Mouse (Mus musculus) ovary, postnatal 14 days (tissue): ENCODE measurements around the gene Ppp1r35.
A peak's percentile ranks its signal among the peaks of the same experiment; 100 is the strongest.

Experiments
- DNase-seq: peaks from one replicate; pipeline ENCODE4 v3.0.0; 2022; ENCODE audit warnings: low spot score

The Ppp1r35 gene

GRCm38 (mm10) chr5:137782776-137783522 lies 4.3 kb downstream of the Ppp1r35 start:
- DNase-seq, result no peak

GRCm38 (mm10) chr5:137783901-137784540 lies 5.4 kb downstream of the Ppp1r35 start:
- DNase-seq, result no peak

GRCm38 (mm10) chr5:137784546-137784945 lies 5.9 kb downstream of the Ppp1r35 start:
- no peak for DNase-seq

GRCm38 (mm10) chr5:137785164-137786031 lies 6.7 kb downstream of the Ppp1r35 start:
- DNase-seq, result peak; percentile 33

GRCm38 (mm10) chr5:137786109-137786942 lies 7.7 kb downstream of the Ppp1r35 start:
- peak; percentile 97 for DNase-seq

- DNase-seq, result peak; percentile 97
These were observed 8.7 kb downstream of the Ppp1r35 start, which contains the start of the genes Mepce and Zcwpw1 for GRCm38 (mm10) chr5:137787151-137787928. Mepce (minus strand) TSS chr5:137787655. Zcwpw1 (plus strand) TSS chr5:137787798.

GRCm38 (mm10) chr5:137788171-137788570 lies 9.5 kb downstream of the Ppp1r35 start:
- DNase-seq, result no peak

- no peak for DNase-seq
These were observed 10.4 kb downstream of the Ppp1r35 start for GRCm38 (mm10) chr5:137788946-137789531.

- DNase-seq, result no peak
These were observed 12.9 kb downstream of the Ppp1r35 start for GRCm38 (mm10) chr5:137791553-137791952.

- DNase-seq, result no peak
These were observed 18.0 kb downstream of the Ppp1r35 start for GRCm38 (mm10) chr5:137796606-137797005.

GRCm38 (mm10) chr5:137800917-137801316 lies 22.3 kb downstream of the Ppp1r35 start:
- DNase-seq, result no peak

- DNase-seq, result no peak
These were observed 27.5 kb downstream of the Ppp1r35 start for GRCm38 (mm10) chr5:137806158-137806557.

- DNase-seq, result no peak
These were observed 29.7 kb downstream of the Ppp1r35 start for GRCm38 (mm10) chr5:137808316-137808715.

GRCm38 (mm10) chr5:137817466-137818222 lies 39.0 kb downstream of the Ppp1r35 start:
- no peak for DNase-seq

GRCm38 (mm10) chr5:137822126-137822525 lies 43.5 kb downstream of the Ppp1r35 start:
- DNase-seq, result no peak

GRCm38 (mm10) chr5:137822602-137823001 lies 44.0 kb downstream of the Ppp1r35 start:
- DNase-seq, result no peak

GRCm38 (mm10) chr5:137823455-137824045 lies 44.9 kb downstream of the Ppp1r35 start:
- DNase-seq, result no peak

GRCm38 (mm10) chr5:137825030-137825429 lies 46.4 kb downstream of the Ppp1r35 start:
- no peak for DNase-seq

- DNase-seq, result no peak
These were observed 47.3 kb downstream of the Ppp1r35 start for GRCm38 (mm10) chr5:137825971-137826370.
